Mouse (Mus musculus) lung, postnatal 14 days (tissue): ENCODE data around the gene Rbms2.
"Not testable (repeated sequence)": the region's sequence is repeated elsewhere in the genome, so short reads cannot be mapped to it uniquely, and the experiment has no call there.

Experiments used
- DNase-seq: peaks from one replicate; pipeline ENCODE4 v3.0.0; 2021

Rbms2 gene

GRCm38 (mm10) chr10:128192030-128192766 is 12.1 kb upstream of the Rbms2 start:
- not testable (repeated sequence) for DNase-seq

GRCm38 (mm10) chr10:128191472-128191871 is 11.4 kb upstream of the Rbms2 start:
- DNase-seq: no peak

- peak; percentile 90 for DNase-seq
Measured at GRCm38 (mm10) chr10:128188242-128188877, 8.3 kb upstream of the Rbms2 start.

- no peak for DNase-seq
Measured at GRCm38 (mm10) chr10:128187181-128187605, 7.1 kb upstream of the Rbms2 start.

- DNase-seq: peak; percentile 91
Measured at GRCm38 (mm10) chr10:128185959-128186358, 5.9 kb upstream of the Rbms2 start.

- DNase-seq: no peak
Measured at GRCm38 (mm10) chr10:128185277-128185940, 5.3 kb upstream of the Rbms2 start.

GRCm38 (mm10) chr10:128184296-128184695 is 4.2 kb upstream of the Rbms2 start:
- DNase-seq: no peak

- DNase-seq: no peak
Measured at GRCm38 (mm10) chr10:128177316-128177715, 2.8 kb downstream of the Rbms2 start.

- peak; percentile 66 for DNase-seq
Measured at GRCm38 (mm10) chr10:128175996-128176755, 3.9 kb downstream of the Rbms2 start.

- no peak for DNase-seq
Measured at GRCm38 (mm10) chr10:128175302-128175701, 4.8 kb downstream of the Rbms2 start.

- not testable (repeated sequence) for DNase-seq
Measured at GRCm38 (mm10) chr10:128171348-128171747, 8.7 kb downstream of the Rbms2 start.

- no peak for DNase-seq
Measured at GRCm38 (mm10) chr10:128167091-128167490, 13.0 kb downstream of the Rbms2 start.

GRCm38 (mm10) chr10:128165726-128166125 is 14.4 kb downstream of the Rbms2 start:
- DNase-seq: not testable (repeated sequence)

GRCm38 (mm10) chr10:128153978-128154377 is 26.1 kb downstream of the Rbms2 start:
- no peak for DNase-seq

- peak; percentile 78 for DNase-seq
Measured at GRCm38 (mm10) chr10:128150941-128151340, 29.2 kb downstream of the Rbms2 start.

- DNase-seq: peak; percentile 83
Measured at GRCm38 (mm10) chr10:128149592-128149991, 30.5 kb downstream of the Rbms2 start.

GRCm38 (mm10) chr10:128148789-128149365 is 31.2 kb downstream of the Rbms2 start:
- no peak for DNase-seq

GRCm38 (mm10) chr10:128144961-128145360 is 35.1 kb downstream of the Rbms2 start:
- peak; percentile 46 for DNase-seq

GRCm38 (mm10) chr10:128143659-128144058 is 36.4 kb downstream of the Rbms2 start:
- no peak for DNase-seq

- no peak for DNase-seq
Measured at GRCm38 (mm10) chr10:128142165-128142564, 37.9 kb downstream of the Rbms2 start.

- peak; percentile 76 for DNase-seq
Measured at GRCm38 (mm10) chr10:128140236-128140952, 39.7 kb downstream of the Rbms2 start.

GRCm38 (mm10) chr10:128135374-128135773 is 44.7 kb downstream of the Rbms2 start:
- DNase-seq: no peak
